Mouse (Mus musculus): Measurements from ENCODE around the gene Stap1.

DNA sequence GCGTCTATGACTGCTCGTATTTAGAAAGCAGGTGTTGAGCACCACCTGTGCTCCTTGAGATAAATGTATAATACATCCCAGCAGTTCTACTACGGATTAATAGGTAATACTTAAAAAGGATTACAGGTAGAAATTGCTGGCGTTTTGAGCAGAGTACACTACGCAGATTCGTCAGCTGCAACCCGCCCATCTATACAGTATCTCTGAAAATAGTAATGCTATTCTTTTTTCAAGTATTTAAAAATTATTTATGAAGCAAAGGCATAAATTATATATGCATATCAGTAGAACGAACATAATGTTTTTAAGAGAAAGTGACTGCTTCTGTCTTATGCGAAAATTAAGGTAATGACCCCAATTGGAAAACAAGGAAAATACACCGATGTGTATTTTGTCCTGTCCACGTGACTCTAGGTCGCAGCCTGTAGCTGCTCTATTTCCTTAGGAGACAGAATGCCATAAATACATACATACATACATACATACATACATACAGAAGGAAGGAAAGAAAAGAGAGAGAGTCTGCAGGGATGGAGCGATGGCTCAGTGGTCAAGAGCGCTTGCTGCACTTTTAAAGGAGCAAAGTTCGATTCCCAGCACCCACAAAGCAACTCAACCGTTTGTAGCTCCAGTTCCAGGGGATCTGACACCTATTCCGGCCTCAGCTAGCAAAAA, 5.5 kb upstream of the Stap1 start:
- TF ChIP-seq CTCF (IDR thresholded peaks at IDR 0.05; ENCODE audit: low read depth) (no peak), EP300 (IDR thresholded peaks at IDR 0.05; ENCODE audit: low read depth) (no peak)

All from liver, postnatal 0 days (tissue).